26 mouse cellular contexts compared by ENCODE assay signal in the genomic region with DNA sequence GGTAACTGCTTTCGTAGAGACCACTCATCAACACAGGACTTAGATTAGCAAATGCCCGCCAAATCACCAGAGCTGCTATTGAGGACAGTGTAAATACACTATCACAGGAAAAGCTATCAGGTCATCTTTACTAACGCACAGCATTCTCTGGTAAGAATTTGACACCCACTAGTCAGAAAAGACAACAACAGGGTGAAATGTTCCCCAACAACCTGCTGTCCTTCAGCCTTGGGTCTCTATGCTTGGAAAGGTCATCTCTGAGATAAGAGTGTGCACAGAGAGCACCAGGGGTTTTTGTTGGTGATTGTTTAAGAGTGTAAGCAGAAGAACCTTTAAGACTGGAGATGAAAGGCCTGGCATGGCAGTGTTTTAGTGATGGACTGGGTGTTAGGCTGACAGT.
"Had no signal": no experiment of that assay in that cellular context is flagged by ENCODE, and none has a peak within 500 bp of the region (broad histone marks: within the 10 kb centered on the region; RNA-seq: fewer than 3 reads in every experiment).

No protein-coding gene starts in this region.

- DNase-seq: cerebellum, adult 2 months; cerebellum, adult 8-10 months; cerebellum, adult 9-10 months; cerebellum, adult 9-11 months; cerebellum, postnatal 10 days; cerebellum, postnatal 14 days; cerebellum, postnatal 25 days; cerebellum, postnatal 36 days; embryo, embryonic 11 days; forebrain, postnatal 0 days; gastrocnemius, adult 2 months; gastrocnemius, postnatal 10 days; gastrocnemius, postnatal 14 days; gastrocnemius, postnatal 25 days; gastrocnemius, postnatal 36 days; heart, adult 18-20 months; heart, adult 2 months had no signal

- H3K27ac ChIP-seq: embryonic facial prominence, embryonic 10.5 days; embryonic facial prominence, embryonic 12.5 days; embryonic facial prominence, embryonic 13.5 days; embryonic facial prominence, embryonic 15.5 days; forebrain, embryonic 10.5 days; forebrain, embryonic 12.5 days; forebrain, embryonic 13.5 days; forebrain, embryonic 15.5 days; gastrocnemius, adult 2 months; heart, adult 2 months had no signal

- H3K4me3 ChIP-seq: embryonic facial prominence, embryonic 10.5 days; embryonic facial prominence, embryonic 12.5 days; embryonic facial prominence, embryonic 13.5 days; embryonic facial prominence, embryonic 15.5 days; erythroblast, embryonic 14.5 days; forebrain, embryonic 10.5 days; forebrain, embryonic 12.5 days; forebrain, embryonic 13.5 days; forebrain, embryonic 15.5 days; gastrocnemius, adult 2 months; heart, adult 2 months had no signal
